Mouse (Mus musculus): ENCODE results near the gene Cdan1. TPM values are rescaled to one million over a fixed set of nuclear protein-coding genes. Genes with fewer than 3 reads are reported as not detected.

Cdan1 gene
- total and polyA plus RNA-seq, 3 experiments, result 5.8 to 13.8 (median 10.1) TPM

DNA sequence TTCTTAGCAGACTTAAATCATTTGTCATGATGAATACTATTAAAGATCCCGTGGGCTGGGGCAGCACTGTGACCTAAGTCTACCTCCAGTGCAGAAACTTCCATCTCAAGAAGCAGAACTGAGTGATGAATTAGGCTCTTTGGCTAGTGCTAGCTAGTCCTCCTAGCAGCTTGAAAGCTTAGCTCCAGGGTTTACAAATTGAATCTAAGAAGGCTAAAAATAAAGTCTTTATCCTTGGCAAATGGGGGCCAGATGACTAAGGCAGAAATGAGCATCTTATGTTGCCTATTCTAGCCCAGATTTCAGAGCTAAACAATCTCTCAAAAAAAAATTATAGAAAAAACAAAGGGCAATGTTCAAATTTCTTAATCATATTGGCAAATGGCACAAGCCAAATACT lies 10.8 kb upstream of the Cdan1 start:
- Histone ChIP-seq H3K36me3 (replicated peaks in 1 of 2; ENCODE audit: control insufficient read depth in 1 of 2, insufficient read depth in 1 of 2, low read length in 1 of 2) (peaks cover 25 to 50% of the 10 kb centered on the region in 2 experiments), H3K9ac (ENCODE audit: insufficient read depth, low read depth) (no peak overlapping the region), H3K9me3 (replicated peaks; ENCODE audit: low read length) (no peaks in the 10 kb centered on the region), H3K4me3 (replicated peaks in 1 of 3; ENCODE audit: low read depth in 2 of 3, low read length in 2 of 3, poor library complexity in 1 of 3) (no peak overlapping the region), H3K79me2 (replicated peaks; ENCODE audit: control insufficient read depth, extremely low read depth, insufficient read depth, poor library complexity, severe bottlenecking) (no peaks in the 10 kb centered on the region), H3K27me3 (replicated peaks) (no peaks in the 10 kb centered on the region), H3K4me1 (ENCODE audit: control insufficient read depth in 1 of 2, insufficient read depth in 2 of 2) (no peaks in the 10 kb centered on the region), H3K27ac (ENCODE audit: insufficient read depth, low read depth) (no peak overlapping the region), H3K4me2 (ENCODE audit: insufficient read depth, low read depth, poor library complexity, severe bottlenecking) (no peak overlapping the region)
- TF ChIP-seq GABPA (IDR thresholded peaks at IDR 0.05; ENCODE audit: insufficient replicate concordance, low read depth, low read length) (no peak), ZNF384 (IDR thresholded peaks at IDR 0.05; ENCODE audit: low read depth, low read length) (no peak), NRF1 (IDR thresholded peaks at IDR 0.05; ENCODE audit: low read depth, low read length) (no peak), UBTF (IDR thresholded peaks at IDR 0.05; ENCODE audit: low read depth, low read length) (no peak), ZMIZ1 (IDR thresholded peaks at IDR 0.05; ENCODE audit: low read depth, low read length) (no peak), ZC3H11A (IDR thresholded peaks at IDR 0.05; ENCODE audit: low read depth, low read length) (no peak), USF1 (IDR thresholded peaks at IDR 0.05; ENCODE audit: low read depth, low read length) (no peak)
- in situ Hi-C loops (cut with MboI; ENCODE audit: low pct_ligation_motif_present, low pct_unique_long_range_greater_than_20kb, low sequenced_read_pairs), result no loop called here
- no peak for DNase-seq (ENCODE audit: extremely low read depth)
- dilution Hi-C loops (cut with MboI; ENCODE audit: extremely low pct_ligation_motif_present, extremely low pct_unique_long_range_greater_than_20kb, low sequenced_read_pairs), result no loop called here

DNA sequence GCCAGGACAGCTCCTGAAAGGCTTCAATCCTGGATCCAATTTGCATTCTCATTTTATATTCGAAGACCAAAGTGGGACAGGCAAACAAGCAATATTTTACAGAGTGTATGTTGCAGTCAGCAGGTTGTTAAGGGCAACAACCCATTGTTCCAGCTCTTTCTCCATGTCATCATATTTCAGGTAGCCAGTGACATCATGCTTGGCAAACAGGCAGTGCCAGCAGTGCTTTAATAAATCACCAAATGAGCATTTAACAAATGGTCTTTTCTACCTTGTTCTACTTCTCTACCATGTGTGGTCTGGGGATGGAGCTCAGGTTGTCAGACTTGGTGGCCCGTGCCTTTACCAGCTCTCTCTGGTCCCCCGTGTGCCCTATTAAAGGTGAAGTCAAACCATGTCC lies 8.2 kb upstream of the Cdan1 start:
- no peak overlapping the region for H3K27ac ChIP-seq (ENCODE audit: insufficient read depth, low read depth)
- no peak overlapping the region for H3K4me3 ChIP-seq (replicated peaks in 1 of 3; ENCODE audit: low read depth in 2 of 3, low read length in 2 of 3, poor library complexity in 1 of 3)
- DNase-seq (ENCODE audit: extremely low read depth), result no peak
- H3K36me3 ChIP-seq (replicated peaks in 1 of 2; ENCODE audit: control insufficient read depth in 1 of 2, insufficient read depth in 1 of 2, low read length in 1 of 2), result peaks cover 17 to 31% of the 10 kb centered on the region in 2 experiments
- H3K27me3 ChIP-seq (replicated peaks), result no peaks in the 10 kb centered on the region
- in situ Hi-C loops (cut with MboI; ENCODE audit: low pct_ligation_motif_present, low pct_unique_long_range_greater_than_20kb, low sequenced_read_pairs) (no loop called here), dilution Hi-C loops (cut with MboI; ENCODE audit: extremely low pct_ligation_motif_present, extremely low pct_unique_long_range_greater_than_20kb, low sequenced_read_pairs) (no loop called here)
- no peak overlapping the region for H3K9ac ChIP-seq (ENCODE audit: insufficient read depth, low read depth)
- no peaks in the 10 kb centered on the region for H3K9me3 ChIP-seq (replicated peaks; ENCODE audit: low read length)
- H3K4me1 ChIP-seq (ENCODE audit: control insufficient read depth in 1 of 2, insufficient read depth in 2 of 2), result peaks cover 0 to 2% of the 10 kb centered on the region in 2 experiments; a peak in 2 of 4 replicates
- TF ChIP-seq HCFC1 (IDR thresholded peaks at IDR 0.05; ENCODE audit: low read depth, low read length) (no peak), CHD1 (IDR thresholded peaks at IDR 0.05; ENCODE audit: low read depth, low read length) (no peak), ZNF384 (IDR thresholded peaks at IDR 0.05; ENCODE audit: low read depth, low read length) (no peak), GABPA (IDR thresholded peaks at IDR 0.05; ENCODE audit: insufficient replicate concordance, low read depth, low read length) (no peak), KAT2A (IDR thresholded peaks at IDR 0.05; ENCODE audit: insufficient replicate concordance, low read length) (no peak), IRF4 (IDR thresholded peaks at IDR 0.05; ENCODE audit: low read depth, low read length) (no peak), CTCF (conservative IDR thresholded peaks at IDR 0.05 in 1 of 2, IDR thresholded peaks at IDR 0.05 in 1 of 2; ENCODE audit: low read depth in 2 of 2, low read length in 2 of 2) (no peak), NELFE (IDR thresholded peaks at IDR 0.05; ENCODE audit: low read depth, low read length) (no peak), MEF2A (IDR thresholded peaks at IDR 0.05; ENCODE audit: borderline replicate concordance, low read depth, low read length) (no peak), MYC (IDR thresholded peaks at IDR 0.05; ENCODE audit: low read depth, low read length) (no peak), MAZ (IDR thresholded peaks at IDR 0.05; ENCODE audit: low read depth, low read length) (no peak), JUN (IDR thresholded peaks at IDR 0.05; ENCODE audit: insufficient read depth, low read depth, low read length) (no peak), MXI1 (IDR thresholded peaks at IDR 0.05; ENCODE audit: low read depth, low read length) (no peak), UBTF (IDR thresholded peaks at IDR 0.05; ENCODE audit: low read depth, low read length) (no peak), USF2 (conservative IDR thresholded peaks at IDR 0.05; ENCODE audit: low read depth, low read length) (no peak), ZC3H11A (IDR thresholded peaks at IDR 0.05; ENCODE audit: low read depth, low read length) (no peak), E2F4 (IDR thresholded peaks at IDR 0.05; ENCODE audit: insufficient replicate concordance, low read depth, low read length) (no peak)
- H3K4me2 ChIP-seq (ENCODE audit: insufficient read depth, low read depth, poor library complexity, severe bottlenecking), result no peak overlapping the region
- no peaks in the 10 kb centered on the region for H3K79me2 ChIP-seq (replicated peaks; ENCODE audit: control insufficient read depth, extremely low read depth, insufficient read depth, poor library complexity, severe bottlenecking)
